In the genomic region with DNA sequence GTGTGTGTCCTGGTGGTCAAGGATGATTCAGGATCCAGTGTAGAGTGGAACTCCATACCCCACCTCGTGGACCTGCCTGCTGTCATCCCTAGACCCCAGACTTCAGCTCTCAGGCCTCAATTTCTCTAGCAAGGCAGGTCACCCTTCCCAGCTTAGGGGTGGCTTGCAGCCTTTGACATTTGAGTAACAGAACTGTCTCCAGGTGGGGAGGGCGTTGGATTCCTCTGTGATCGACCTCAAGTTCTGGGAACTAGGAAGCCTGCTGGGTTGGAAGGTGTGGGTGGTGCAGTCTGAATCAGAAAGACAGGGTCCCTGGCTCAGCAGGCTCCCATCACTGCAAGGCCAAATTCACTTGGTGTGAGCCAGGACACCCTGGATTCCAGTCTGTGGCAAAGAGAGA, we compare ENCODE assay signal across 8 mouse cellular contexts. TPM values are rescaled to one million over a fixed set of nuclear protein-coding genes. Genes with fewer than 3 reads are reported as not detected.
DNase-seq lines count a peak whose midpoint lies in the region; ATAC-seq and TF ChIP-seq lines count a peak whose summit lies in the region.

No protein-coding gene starts in this region.

- no peak for TF ChIP-seq CTCF in lung, embryonic 14.5 days (IDR thresholded peaks at IDR 0.05; ENCODE audit: low read depth)

- DNase-seq in cerebellum, adult 9-10 months: peak; percentile 52
- DNase-seq in cerebellum, adult 9-11 months: no peak
- DNase-seq in lung, embryonic 14.5 days: no peak
- no peak for DNase-seq in lung, adult 18-20 months
- DNase-seq in cerebellum, postnatal 10 days: no peak

- peak overlapping the region; percentile 76 for H3K4me2 ChIP-seq in lung, embryonic 14.5 days
- H3K4me2 ChIP-seq in hindbrain, embryonic 15.5 days: peak overlapping the region; percentile 92
- peak overlapping the region; percentile 91 for H3K4me2 ChIP-seq in neural tube, embryonic 13.5 days

- H3K9ac ChIP-seq in lung, embryonic 14.5 days: no peak overlapping the region; the same call in 1 of the 2 replicates
- no peak overlapping the region for H3K9ac ChIP-seq in hindbrain, embryonic 15.5 days
- H3K9ac ChIP-seq in neural tube, embryonic 13.5 days: peak overlapping the region; percentile 39; the same call in 1 of the 2 replicates

- H3K4me1 ChIP-seq in lung, embryonic 14.5 days (ENCODE audit: insufficient read depth): peaks cover 28% of the 10 kb centered on the region
- peaks cover 64% of the 10 kb centered on the region for H3K4me1 ChIP-seq in hindbrain, embryonic 15.5 days (replicated peaks)
- peaks cover 82% of the 10 kb centered on the region for H3K4me1 ChIP-seq in neural tube, embryonic 13.5 days (replicated peaks)

- peak overlapping the region; percentile 87; the same call in 1 of the 2 replicates for H3K4me3 ChIP-seq in lung, embryonic 14.5 days (ENCODE audit: low read depth, low read length)
- peak overlapping the region; percentile 87 for H3K4me3 ChIP-seq in hindbrain, embryonic 15.5 days
- 0 out of 2 replicates have a peak overlapping the region, but pooled peaks have one; percentile 63 for H3K4me3 ChIP-seq in neural tube, embryonic 13.5 days

- WGBS in lung, embryonic 14.5 days: 73% methylated on average over 3 of the region's 3 CpGs
- 74% methylated on average over 3 of the region's 3 CpGs for WGBS in hindbrain, embryonic 15.5 days
- 79% methylated on average over 3 of the region's 3 CpGs for WGBS in neural tube, embryonic 13.5 days

- H3K36me3 ChIP-seq in lung, embryonic 14.5 days (ENCODE audit: insufficient read depth): no peaks in the 10 kb centered on the region
- no peaks in the 10 kb centered on the region for H3K36me3 ChIP-seq in hindbrain, embryonic 15.5 days
- H3K36me3 ChIP-seq in neural tube, embryonic 13.5 days: no peaks in the 10 kb centered on the region

- no peaks in the 10 kb centered on the region for H3K27me3 ChIP-seq in lung, embryonic 14.5 days (ENCODE audit: insufficient read depth, low read length)
- no peaks in the 10 kb centered on the region for H3K27me3 ChIP-seq in hindbrain, embryonic 15.5 days
- no peaks in the 10 kb centered on the region for H3K27me3 ChIP-seq in neural tube, embryonic 13.5 days

- ATAC-seq in lung, embryonic 14.5 days (ENCODE audit: insufficient read depth): no peak
- no peak for ATAC-seq in hindbrain, embryonic 15.5 days (ENCODE audit: low FRiP score, low read depth)
- ATAC-seq in neural tube, embryonic 13.5 days (ENCODE audit: low read depth): no peak
- no peak for ATAC-seq in cerebellum, adult (ENCODE audit: insufficient number of reproducible peaks, low FRiP score, low TSS enrichment)

- H3K9me3 ChIP-seq in lung, embryonic 14.5 days (ENCODE audit: low read depth, low read length): no peaks in the 10 kb centered on the region
- no peaks in the 10 kb centered on the region for H3K9me3 ChIP-seq in hindbrain, embryonic 15.5 days
- H3K9me3 ChIP-seq in neural tube, embryonic 13.5 days: no peaks in the 10 kb centered on the region

- H3K27ac ChIP-seq in lung, embryonic 14.5 days (ENCODE audit: low read depth): no peak overlapping the region
- H3K27ac ChIP-seq in hindbrain, embryonic 15.5 days (replicated peaks): no peak overlapping the region
- H3K27ac ChIP-seq in neural tube, embryonic 13.5 days (replicated peaks): no peak overlapping the region

RNA-seq across cellular contexts. Expression of a gene that starts 2.2 kb away (rescaled TPM):
- polyA plus RNA-seq in lung, embryonic 14.5 days (2014; fragmentation: Nextera tagmentation; extraction: Ambion mirVana): 9.5 and 11.8 TPM in 2 replicates
- polyA plus RNA-seq in hindbrain, embryonic 15.5 days (2015; fragmentation: Nextera tagmentation; extraction: Ambion mirVana): 6.3 and 6.7 TPM in 2 replicates
- 4.9 and 5.5 TPM in 2 replicates for polyA plus RNA-seq in neural tube, embryonic 13.5 days (2015; fragmentation: Nextera tagmentation; extraction: Ambion mirVana)

RNA-seq across cellular contexts. Expression of a gene that starts 13.5 kb away (rescaled TPM):
- polyA plus RNA-seq in lung, embryonic 14.5 days (2014; fragmentation: Nextera tagmentation; extraction: Ambion mirVana): 27.8 and 34.5 TPM in 2 replicates
- 30.0 and 33.7 TPM in 2 replicates for polyA plus RNA-seq in hindbrain, embryonic 15.5 days (2015; fragmentation: Nextera tagmentation; extraction: Ambion mirVana)
- polyA plus RNA-seq in neural tube, embryonic 13.5 days (2015; fragmentation: Nextera tagmentation; extraction: Ambion mirVana): 26.8 and 28.0 TPM in 2 replicates

RNA-seq across cellular contexts. Expression of a gene that starts 15.2 kb away (rescaled TPM):
- polyA plus RNA-seq in lung, embryonic 14.5 days (2014; fragmentation: Nextera tagmentation; extraction: Ambion mirVana): 151 and 153 TPM in 2 replicates
- 134 and 159 TPM in 2 replicates for polyA plus RNA-seq in hindbrain, embryonic 15.5 days (2015; fragmentation: Nextera tagmentation; extraction: Ambion mirVana)
- polyA plus RNA-seq in neural tube, embryonic 13.5 days (2015; fragmentation: Nextera tagmentation; extraction: Ambion mirVana): 108 and 123 TPM in 2 replicates

RNA-seq across cellular contexts. Expression of a gene that starts 27.8 kb away (rescaled TPM):
- polyA plus RNA-seq in lung, embryonic 14.5 days (2014; fragmentation: Nextera tagmentation; extraction: Ambion mirVana): 90.5 and 92.8 TPM in 2 replicates
- polyA plus RNA-seq in hindbrain, embryonic 15.5 days (2015; fragmentation: Nextera tagmentation; extraction: Ambion mirVana): 64.2 and 71.6 TPM in 2 replicates
- polyA plus RNA-seq in neural tube, embryonic 13.5 days (2015; fragmentation: Nextera tagmentation; extraction: Ambion mirVana): 62.7 and 64.8 TPM in 2 replicates

RNA-seq across cellular contexts. Expression of a gene that starts 27.8 kb away (rescaled TPM):
- 8.7 and 10.1 TPM in 2 replicates for polyA plus RNA-seq in lung, embryonic 14.5 days (2014; fragmentation: Nextera tagmentation; extraction: Ambion mirVana)
- 4.8 and 5.4 TPM in 2 replicates for polyA plus RNA-seq in hindbrain, embryonic 15.5 days (2015; fragmentation: Nextera tagmentation; extraction: Ambion mirVana)
- polyA plus RNA-seq in neural tube, embryonic 13.5 days (2015; fragmentation: Nextera tagmentation; extraction: Ambion mirVana): 3.0 and 4.8 TPM in 2 replicates
